Mouse (Mus musculus) brain, embryonic 14.5 days (tissue): ENCODE measurements at regions not wholly inside any gene's neighbourhood (a gene's known extent, or its start where the extent isn't known, plus 50 kb on each side); places are given as distances from the start of the nearest gene placed in this dataset.

Source experiments
- CTCF ChIP-seq: fragments of 200-500 bp; IDR thresholded peaks from 2 replicates; pipeline ENCODE4 v1.5.1; 2012; ENCODE audit warnings: inconsistent platforms, mild to moderate bottlenecking, moderate library complexity, borderline replicate concordance; ENCODE audit not compliant: insufficient read depth, insufficient read length; ENCODE audit errors: extremely low read depth
- POLR2A ChIP-seq: fragments of 200-500 bp; IDR thresholded peaks from 2 replicates; pipeline ENCODE4 v1.6.1; 2012; ENCODE audit warnings: mild to moderate bottlenecking, inconsistent platforms, borderline replicate concordance; ENCODE audit not compliant: poor library complexity, insufficient read depth, insufficient read length, severe bottlenecking; ENCODE audit errors: extremely low read depth

DNA sequence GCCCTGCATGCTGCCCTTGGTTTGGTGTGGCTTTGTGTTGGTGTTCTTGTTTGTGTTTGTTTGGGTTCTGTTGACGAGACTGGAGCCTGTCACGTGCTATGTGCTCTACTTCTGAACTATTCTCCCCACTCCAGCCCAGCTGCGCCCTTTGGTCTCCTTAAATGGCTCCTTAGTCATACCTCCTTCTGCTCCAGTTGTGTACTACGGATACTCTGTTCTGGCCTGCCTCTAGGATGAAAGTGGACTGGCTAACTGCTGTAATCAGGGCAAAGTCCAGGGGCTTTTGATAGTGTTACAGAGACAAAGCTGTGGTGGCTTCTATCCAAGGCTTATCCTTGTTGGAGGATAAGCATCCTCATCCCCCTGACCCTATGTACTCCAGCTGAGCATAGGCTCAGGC lies 92.0 kb downstream of the Ddx3x start:
- TF ChIP-seq CTCF (no peak), POLR2A (no peak)
